Mouse (Mus musculus): ENCODE results near the gene Gmppb. TPM values are rescaled to one million over a fixed set of nuclear protein-coding genes. Genes with fewer than 3 reads are reported as not detected.

Gmppb gene
- total RNA-seq, 4 experiments from 2014 or later = 4.3 to 6.2 (median 4.8) TPM

DNA sequence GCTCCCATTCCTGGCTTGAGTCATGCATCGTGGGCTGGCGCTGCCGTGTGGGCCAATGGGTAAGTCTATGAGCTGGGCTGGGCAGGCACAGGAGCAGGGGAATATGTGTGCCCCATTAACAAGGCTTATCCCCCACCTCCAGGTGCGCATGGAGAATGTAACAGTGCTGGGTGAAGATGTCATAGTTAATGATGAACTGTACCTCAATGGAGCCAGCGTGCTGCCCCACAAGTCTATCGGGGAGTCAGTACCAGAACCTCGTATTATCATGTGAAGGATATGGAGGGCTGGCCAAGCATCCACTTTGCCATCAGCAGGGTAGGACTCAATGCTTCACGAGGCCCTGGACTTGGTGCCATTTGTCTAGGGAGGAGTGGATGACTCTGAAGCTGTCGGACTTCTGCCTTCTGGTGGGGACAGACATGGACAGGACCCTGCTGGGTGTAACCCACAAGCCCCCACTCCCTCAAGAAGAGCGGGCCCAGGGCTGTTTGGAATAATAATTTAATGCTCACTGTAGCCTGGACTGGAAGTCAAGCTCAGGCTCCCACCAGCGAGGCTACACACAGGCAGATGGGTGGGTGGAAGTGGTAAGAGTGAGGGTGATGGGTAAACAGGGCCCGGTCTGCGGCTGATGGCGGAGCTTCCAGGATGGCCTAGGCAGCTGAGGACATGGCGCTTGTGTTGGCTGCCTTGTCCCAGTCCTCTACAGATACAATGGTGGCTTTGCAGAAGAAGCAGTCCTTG lies 2.3 kb downstream of the Gmppb start:
- DNase-seq (ENCODE audit: low spot score in 2 of 2) = peak in 1 of 2 experiments; percentile 2

DNA sequence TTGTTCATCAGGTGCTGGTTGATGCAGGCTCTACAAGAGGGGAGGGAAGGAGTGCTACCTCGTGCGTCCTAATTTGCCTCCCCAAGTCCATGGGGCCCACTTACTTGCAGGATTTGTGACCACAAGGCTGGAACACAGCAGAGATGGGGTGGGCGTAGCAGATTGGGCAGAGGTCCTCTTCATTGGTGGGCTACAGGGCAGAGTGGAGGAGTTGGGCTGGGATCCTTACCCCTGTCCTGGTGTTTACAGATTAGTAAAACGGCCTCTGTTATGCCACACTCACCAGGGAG lies 2.8 kb downstream of the Gmppb start:
- DNase-seq (ENCODE audit: low spot score in 2 of 2) = no peak

DNA sequence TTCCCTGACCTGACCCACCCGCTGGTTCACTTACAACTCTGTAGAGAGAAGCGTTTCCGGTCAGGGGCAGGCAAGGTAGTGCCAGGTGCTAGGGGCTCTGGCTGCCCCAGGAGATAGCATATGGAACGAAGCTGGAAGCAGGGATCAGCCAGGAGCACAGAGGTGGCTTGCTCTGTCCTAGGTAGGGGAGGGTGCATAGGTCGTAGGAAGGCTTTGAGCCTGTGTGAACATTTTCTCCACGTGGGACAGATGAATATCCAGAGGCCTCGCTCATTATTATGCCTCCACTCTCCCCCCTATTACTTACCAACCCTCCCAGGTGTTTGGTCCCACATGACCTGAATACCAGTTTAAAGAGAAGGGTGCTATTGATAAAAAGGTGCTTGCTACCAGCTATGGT lies 3.4 kb downstream of the Gmppb start:
- DNase-seq (ENCODE audit: low spot score in 2 of 2) = peak in 1 of 2 experiments; percentile 3

DNA sequence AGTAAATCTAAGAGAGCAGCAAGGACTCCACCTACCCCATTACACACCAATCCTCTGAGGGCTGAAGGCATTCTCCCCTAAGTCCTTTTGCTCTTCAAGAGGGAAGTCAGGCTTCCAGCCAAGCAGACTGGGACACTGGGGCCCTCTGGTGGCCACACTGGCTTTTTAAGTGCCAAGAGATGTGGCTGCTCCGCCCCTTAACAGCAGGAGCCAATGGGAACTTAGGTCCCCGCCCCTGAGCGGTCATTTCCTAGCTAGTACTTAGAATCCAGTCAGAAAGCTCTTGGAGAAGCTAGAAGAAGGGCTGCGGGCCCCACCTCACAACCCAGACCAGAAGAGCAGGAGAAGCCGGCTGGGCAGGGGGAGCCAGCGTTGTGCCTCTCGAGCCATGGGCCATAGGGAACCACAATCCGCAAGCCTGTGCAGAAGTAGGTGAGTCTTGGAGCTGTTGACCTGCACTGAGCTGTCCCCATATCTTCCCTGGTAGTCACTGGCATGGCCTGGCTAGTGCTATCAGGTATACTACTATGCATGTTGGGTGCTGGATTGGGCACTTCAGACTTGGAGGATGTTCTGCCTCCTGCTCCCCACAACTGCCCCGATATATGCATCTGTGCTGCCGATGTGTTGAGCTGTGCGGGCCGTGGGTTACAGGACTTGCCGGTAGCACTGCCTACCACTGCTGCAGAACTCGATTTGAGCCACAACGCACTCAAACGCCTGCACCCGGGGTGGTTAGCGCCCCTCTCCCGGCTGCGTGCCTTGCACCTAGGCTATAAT lies 4.0 kb downstream of the Gmppb start, which contains the start of gene Amigo3:
Gene Amigo3 (plus strand): TSS at position 275 of the 780 bp plus-strand sequence.
- DNase-seq (ENCODE audit: low spot score in 2 of 2) = peak; percentile 97 to 98

DNA sequence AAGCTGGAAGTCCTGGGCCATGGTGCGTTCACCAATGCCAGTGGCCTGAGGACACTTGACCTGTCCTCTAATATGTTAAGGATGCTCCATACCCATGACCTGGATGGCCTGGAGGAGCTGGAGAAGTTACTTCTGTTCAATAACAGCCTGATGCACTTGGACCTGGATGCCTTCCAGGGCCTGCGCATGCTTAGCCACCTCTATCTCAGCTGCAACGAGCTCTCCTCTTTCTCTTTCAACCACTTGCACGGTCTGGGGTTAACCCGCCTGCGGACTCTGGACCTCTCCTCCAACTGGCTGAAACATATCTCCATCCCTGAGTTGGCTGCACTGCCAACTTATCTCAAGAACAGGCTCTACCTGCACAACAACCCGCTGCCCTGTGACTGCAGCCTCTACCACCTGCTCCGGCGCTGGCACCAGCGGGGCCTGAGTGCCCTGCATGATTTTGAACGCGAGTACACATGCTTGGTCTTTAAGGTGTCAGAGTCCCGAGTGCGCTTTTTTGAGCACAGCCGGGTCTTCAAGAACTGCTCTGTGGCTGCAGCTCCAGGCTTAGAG lies 4.7 kb downstream of the Gmppb start:
- peak in 1 of 2 experiments; percentile 20 for DNase-seq (ENCODE audit: low spot score in 2 of 2)

DNA sequence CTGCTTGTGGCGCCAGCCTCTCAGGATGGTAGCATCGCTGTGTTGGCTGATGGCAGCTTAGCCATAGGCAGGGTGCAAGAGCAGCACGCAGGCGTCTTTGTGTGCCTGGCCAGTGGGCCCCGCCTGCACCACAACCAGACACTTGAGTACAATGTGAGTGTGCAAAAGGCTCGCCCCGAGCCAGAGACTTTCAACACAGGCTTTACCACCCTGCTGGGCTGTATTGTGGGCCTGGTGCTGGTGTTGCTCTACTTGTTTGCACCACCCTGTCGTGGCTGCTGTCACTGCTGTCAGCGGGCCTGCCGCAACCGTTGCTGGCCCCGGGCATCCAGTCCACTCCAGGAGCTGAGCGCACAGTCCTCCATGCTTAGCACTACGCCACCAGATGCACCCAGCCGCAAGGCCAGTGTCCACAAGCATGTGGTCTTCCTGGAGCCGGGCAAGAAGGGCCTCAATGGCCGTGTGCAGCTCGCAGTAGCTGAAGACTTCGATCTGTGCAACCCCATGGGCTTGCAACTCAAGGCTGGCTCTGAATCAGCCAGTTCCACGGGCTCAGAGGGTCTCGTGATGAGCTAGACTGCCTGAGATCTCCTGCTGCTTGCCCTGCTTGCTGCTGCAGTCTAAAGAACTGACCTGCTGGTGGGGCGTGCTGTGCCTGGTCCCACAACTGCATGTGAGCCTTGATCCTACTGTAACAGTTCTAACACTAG lies 5.4 kb downstream of the Gmppb start:
- DNase-seq (ENCODE audit: low spot score in 2 of 2) = peak in 1 of 2 experiments; percentile 6

DNA sequence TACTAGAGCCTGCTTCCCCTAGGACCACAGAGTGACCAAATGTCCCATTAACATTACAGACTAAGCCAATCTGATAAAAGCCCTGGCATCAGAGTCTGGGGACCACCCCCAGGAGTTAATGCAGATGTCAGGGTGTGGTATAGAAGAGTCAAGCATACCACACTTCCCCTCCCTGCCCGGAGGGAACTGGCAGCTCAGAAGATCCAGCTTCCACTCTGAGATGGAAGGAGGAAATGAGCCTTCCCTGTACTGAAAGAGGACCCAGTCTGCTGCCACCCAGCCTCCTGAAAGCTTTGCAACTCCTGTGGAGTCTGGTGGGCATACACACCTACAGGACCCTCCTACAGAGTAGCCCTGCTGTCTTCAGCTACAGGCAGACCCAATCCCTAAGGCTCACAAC lies 6.0 kb downstream of the Gmppb start:
- DNase-seq (ENCODE audit: low spot score in 2 of 2) = no peak

DNA sequence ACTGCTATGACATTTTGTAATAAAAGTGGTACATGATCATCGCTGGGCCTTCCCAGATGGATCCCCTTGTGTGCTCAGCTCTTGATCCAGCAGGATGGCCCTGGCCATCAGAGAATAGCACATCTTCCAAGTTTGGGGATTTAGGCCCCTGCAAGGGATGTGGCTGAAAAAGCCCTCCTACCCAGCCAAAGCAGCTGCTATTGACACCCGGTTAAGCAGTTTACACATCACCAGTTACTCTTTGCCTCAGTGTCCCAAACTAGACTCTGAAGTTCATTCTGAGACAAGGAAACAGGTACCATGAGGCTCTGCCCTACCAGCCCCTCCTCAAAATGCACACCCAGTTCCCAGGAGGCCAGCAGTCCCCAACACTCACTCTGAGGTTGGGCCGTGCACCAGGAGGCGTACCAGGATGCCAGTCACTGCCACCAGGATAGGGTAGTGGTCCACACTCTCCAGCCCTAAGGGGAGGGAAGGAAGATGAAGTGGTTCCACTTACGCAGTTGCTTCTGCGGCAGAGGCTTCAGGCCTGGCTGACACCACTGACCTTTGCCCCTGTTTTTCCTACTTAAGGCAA lies 6.7 kb downstream of the Gmppb start:
- DNase-seq (ENCODE audit: low spot score in 2 of 2) = no peak

DNA sequence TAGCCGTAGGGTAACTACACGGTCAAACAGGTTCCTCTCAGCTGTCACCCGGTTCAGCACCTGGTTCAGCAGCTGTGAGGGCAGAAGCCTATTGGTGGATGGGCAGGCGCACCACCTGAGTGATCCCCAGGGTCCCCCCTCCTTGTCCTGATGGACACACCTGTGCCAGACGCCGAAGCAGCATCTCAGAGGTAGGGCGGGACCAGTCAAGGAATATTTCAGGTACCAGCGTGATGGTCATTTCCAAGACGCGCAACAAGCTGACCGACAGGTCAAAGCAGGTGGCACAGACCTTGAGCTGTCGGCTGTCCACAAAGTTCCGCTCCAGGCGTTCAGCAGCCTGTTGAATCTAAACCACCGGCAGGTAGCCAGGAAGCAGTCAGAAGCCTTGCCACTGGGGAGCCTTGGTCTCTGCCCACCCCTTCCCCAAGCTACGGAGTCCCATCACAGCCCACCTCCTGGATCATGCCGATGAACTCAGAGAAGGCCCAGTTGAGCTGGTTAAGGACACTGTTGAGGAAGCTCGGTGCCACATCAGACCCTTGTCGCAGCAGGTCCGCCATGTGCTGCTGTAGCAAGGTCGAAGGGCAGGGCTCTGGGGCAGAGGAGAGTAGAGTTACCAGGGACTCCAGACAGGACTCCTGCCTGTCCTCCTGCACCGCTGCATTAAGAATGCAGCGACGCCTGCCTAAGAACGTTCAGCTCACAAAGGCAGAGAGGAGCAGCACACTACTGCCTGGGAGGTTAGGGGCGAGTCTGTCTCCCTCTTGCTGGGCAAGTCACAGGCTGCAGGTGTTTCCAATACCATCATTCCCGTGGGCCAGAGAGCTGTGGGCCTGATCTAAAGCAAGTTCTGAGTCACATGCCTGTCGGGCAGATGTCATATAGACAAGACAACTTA lies 7.6 kb downstream of the Gmppb start:
- DNase-seq (ENCODE audit: low spot score in 2 of 2) = no peak

DNA sequence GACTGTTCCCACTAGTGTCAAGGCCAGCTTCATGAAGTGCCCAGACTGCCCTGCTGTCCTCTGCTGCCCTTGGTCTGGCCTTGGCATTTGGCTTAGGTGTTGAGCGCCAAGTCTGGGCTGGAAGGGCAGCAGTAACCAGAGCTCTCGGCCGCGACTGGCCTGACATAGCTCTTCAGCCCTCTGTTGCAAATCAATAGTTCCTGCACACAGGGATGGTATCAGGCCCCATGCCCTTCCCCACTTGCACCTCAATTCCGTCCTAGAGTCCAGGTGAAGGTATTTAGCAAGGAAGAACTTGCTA lies 8.2 kb downstream of the Gmppb start:
- DNase-seq (ENCODE audit: low spot score in 2 of 2) = peak; percentile 55 to 77

DNA sequence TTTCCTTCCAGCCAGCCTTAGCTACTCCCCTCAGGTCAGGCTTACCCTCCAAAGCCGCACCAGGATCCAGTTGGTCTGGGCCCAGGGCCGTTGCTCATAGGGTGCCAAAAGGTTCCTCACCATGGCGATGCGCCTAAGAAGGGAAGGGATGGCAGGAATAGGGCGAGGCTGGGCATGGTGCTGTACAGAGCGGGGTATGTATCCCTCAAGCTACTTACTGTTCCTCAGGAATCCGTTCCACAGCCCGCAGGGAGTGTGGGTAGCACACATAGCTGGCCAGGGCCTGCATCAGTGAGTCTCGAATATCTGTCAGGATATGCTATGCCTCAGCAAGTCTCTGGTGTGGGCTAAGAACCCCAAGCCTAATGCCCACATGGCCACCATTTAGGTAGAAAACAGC lies 9.2 kb downstream of the Gmppb start:
- no peak for DNase-seq (ENCODE audit: low spot score in 2 of 2)

DNA sequence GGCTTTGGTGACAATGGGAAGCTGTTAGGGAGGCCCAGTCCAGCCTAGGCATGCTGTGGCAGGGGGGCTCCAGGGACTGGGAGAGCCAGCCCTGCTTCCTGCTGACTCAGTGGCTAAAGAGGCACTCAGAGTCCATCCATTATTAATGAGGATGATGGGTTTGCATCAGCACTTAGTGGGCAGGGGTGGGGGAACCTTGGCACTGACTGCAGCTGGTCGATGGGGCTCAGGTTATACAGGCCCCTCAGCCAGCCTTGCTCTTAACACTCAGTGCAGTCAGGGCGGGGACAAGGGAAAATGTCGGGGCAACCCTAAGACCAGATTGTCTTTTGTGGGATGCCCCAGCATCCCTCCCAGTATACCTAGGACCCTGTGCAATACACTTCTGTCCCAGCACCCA lies 13.1 kb downstream of the Gmppb start:
- DNase-seq (ENCODE audit: low spot score in 2 of 2) = no peak

DNA sequence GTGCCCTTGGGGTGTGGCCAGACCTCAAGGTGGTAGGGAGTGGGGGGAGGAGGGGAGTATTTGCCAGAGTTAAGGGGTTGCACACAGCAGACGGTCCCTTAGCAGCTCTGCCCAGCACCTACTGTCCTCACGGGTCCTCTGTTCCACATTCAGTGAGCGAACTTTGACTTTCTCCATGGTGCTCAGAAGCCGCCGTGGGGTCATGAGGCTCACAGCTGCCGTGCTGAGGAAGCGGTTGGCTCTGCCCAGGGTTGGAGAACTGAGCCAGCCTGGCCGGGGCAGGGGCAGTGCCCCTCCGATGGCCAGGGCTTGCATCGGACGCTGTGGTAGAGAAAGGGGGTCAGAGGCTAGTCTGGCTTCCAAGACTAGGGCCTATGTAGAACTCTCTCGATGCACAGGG lies 14.3 kb downstream of the Gmppb start:
- no peak for DNase-seq (ENCODE audit: low spot score in 2 of 2)

DNA sequence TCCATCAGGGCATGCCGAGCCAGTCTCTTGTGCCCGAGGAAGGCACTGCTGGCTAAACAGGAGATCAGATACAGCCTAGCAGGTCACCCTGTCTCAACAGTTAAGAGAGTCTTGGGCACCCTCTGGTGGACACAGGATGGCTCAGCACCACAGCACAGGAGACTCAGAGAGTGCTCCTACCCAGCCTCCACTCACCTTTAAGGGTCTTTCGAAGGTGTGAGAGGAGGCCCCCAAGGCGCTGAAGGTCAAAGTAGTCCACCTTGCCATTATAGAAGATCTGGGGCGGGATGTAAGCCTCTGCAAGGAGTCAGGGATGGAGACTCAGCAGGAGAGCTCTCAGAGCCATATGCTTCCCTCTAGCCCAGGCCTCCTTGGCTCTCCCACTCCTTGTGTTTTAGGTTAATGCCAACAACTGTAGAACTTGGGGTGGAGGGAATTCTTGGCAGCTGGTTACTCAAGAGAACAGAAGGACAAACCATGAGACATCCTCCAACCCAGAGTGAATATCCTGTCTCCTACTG lies 16.5 kb downstream of the Gmppb start:
- peak; percentile 65 to 68 for DNase-seq (ENCODE audit: low spot score in 2 of 2)

DNA sequence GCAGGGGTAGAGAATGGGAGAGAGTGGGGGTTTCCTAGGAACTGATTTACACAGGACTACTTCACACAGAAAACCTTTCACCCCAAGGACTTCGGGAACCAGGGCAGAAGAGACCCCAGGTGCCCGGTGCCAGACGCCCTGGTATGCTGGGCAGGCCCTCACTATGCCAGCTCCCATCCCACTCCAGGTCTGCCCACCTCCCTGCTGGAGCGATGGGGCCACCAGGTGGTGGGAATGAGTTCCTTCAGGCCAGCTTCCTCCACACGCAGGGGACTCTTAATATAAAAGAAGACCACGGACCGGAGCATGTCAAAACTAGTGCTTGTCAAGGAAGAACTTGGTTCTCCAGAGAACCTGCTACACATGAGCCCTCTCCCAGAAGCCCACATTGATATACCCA lies 18.2 kb downstream of the Gmppb start:
- DNase-seq (ENCODE audit: low spot score in 2 of 2) = no peak

DNA sequence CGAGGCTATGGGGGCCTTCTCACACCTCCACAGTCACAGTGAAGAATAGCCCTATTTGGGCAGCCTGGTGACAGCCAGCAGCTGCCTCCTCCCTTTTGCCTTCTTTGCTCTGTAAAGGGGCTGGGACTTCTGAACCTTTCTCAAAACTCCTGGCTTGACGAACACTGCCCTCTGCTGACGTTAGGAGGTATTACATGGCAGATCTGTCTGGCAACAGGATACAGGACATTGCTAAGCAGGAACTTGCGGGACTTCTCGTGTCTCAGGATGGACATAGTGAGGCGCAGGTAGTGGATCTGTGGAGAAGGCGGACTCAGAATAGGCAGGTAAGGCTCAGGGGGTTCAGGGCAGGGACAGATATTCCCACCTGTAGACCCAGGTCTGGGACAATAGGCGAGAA lies 18.9 kb downstream of the Gmppb start:
- peak; percentile 79 to 81 for DNase-seq (ENCODE audit: low spot score in 2 of 2)

DNA sequence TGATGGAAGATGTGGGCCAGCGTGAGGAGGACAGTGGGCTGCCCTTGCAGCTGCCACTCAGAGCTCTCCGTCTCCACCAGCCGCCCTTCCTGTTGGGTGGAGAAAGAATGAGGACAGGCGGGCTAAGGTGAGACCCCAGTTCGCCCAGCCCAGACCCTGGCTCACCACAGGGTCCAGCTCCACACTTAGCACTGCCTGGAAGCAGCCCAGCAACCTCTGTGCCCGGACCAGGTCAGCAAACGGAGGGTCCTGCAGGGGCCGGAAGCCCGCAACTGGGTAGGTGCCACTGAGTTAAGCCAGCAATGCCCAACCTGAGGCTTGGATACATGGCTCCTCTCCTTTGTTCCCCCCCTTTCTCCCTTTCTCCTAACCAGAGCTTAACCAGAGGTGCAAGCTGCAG lies 20.0 kb downstream of the Gmppb start:
- DNase-seq (ENCODE audit: low spot score in 2 of 2) = no peak

DNA sequence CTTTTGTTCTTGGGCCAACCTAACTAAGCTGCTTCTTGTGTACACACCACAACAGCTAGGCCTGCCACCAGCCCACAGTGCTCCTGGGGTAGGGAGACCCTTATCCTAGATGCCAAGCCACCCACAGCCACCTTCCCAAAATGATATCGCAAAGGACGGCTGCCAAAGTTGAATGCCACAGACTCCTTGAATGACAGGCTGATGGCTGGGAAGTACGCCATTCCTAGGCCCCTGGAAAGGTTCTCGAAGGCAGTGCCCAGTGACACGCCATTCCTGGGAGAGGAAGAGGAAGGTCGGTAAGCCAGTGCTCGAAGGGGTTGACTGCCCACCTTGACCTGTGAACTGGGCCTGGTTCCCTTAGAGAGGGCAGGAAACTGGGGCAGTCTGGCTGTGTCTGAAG lies 20.5 kb downstream of the Gmppb start:
- no peak for DNase-seq (ENCODE audit: low spot score in 2 of 2)

DNA sequence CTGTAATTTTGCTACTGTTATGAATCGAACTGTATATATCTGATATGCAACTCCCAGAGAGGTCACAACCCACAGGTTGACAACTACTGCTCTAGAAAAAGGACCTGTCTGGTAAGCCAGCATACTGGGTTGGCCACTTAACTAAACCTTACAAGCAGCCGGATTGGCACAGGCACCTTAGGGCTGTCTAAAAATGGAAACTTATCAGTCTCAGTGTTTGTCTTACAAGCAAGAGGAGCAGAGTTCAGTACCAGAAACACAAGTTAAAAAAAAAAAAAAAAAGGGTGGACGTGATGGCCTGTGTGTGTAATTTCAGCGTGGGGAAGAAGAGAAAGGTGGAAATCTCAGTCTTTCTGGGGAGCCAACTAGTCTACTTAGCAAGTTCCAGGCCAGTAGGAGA lies 22.8 kb downstream of the Gmppb start:
- DNase-seq (ENCODE audit: low spot score in 2 of 2) = no peak

DNA sequence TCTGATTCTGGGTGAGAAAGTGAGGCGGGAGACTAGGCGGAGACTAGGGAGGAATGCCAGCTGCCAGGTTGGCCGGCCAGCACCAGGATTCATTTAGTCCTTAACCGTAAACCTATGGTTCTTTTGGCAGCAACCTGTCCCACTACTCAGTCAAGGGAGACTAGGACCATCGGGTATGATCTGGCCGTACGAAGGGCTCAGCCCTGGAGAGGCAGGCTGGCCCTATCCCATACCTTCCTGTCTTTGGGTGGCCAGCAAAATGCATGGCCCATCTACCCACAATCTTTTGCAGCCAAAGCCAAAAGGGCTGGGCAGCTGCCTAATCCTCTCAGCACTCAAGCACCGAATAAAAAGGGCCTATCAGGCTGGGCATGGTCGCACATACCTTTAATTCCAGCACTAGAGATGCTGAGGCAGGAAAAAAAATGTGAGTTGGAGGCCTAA lies 23.5 kb downstream of the Gmppb start:
- DNase-seq (ENCODE audit: low spot score in 2 of 2) = no peak

All from gastrocnemius, adult 8-10 months (tissue).